Mouse (Mus musculus): ENCODE measurements around the gene Cpsf3. TPM values are rescaled to one million over a fixed set of nuclear protein-coding genes. Genes with fewer than 3 reads are reported as not detected.

The Cpsf3 gene
- polyA plus RNA-seq, 1 experiment from 2014 or later = 77.0 TPM

- Histone ChIP-seq H3K4me2 (ENCODE audit: low read depth, low read length) (no peak overlapping the region), H3K36me3 (ENCODE audit: control insufficient read depth, insufficient read depth) (peaks cover 25% of the 10 kb centered on the region), H3K27me3 (ENCODE audit: control insufficient read depth, insufficient read depth, low read length) (no peaks in the 10 kb centered on the region), H3K9ac (ENCODE audit: low read length) (no peak overlapping the region), H3K4me1 (ENCODE audit: control insufficient read depth, insufficient read depth, low read length) (peaks cover 2% of the 10 kb centered on the region; the same call in 1 of the 2 replicates), H3K4me3 (ENCODE audit: low read length) (no peak overlapping the region), H3K9me3 (replicated peaks; ENCODE audit: control insufficient read depth, low read length) (no peaks in the 10 kb centered on the region), H3K27ac (ENCODE audit: low read length) (no peak overlapping the region)
- no peak for ATAC-seq (replicated peaks; ENCODE audit: extremely low read depth, insufficient read depth, low FRiP score)
- WGBS = 89% methylated on average over 8 of the region's 8 CpGs
Measured at GRCm38 (mm10) chr12:21325266-21325665, 40.1 kb downstream of the Cpsf3 start.

- no peak for ATAC-seq (replicated peaks; ENCODE audit: extremely low read depth, insufficient read depth, low FRiP score)
- peaks cover 25% of the 10 kb centered on the region for H3K36me3 ChIP-seq (ENCODE audit: control insufficient read depth, insufficient read depth)
- no peak overlapping the region for H3K4me3 ChIP-seq (ENCODE audit: low read length)
- H3K9ac ChIP-seq (ENCODE audit: low read length) = no peak overlapping the region
- H3K4me2 ChIP-seq (ENCODE audit: low read depth, low read length) = no peak overlapping the region
- no peaks in the 10 kb centered on the region for H3K9me3 ChIP-seq (replicated peaks; ENCODE audit: control insufficient read depth, low read length)
- H3K27ac ChIP-seq (ENCODE audit: low read length) = no peak overlapping the region
- 93% methylated on average over 3 of the region's 3 CpGs for WGBS
- H3K27me3 ChIP-seq (ENCODE audit: control insufficient read depth, insufficient read depth, low read length) = no peaks in the 10 kb centered on the region
- peaks cover 6% of the 10 kb centered on the region for H3K4me1 ChIP-seq (ENCODE audit: control insufficient read depth, insufficient read depth, low read length)
Measured at GRCm38 (mm10) chr12:21326325-21326724, 41.1 kb downstream of the Cpsf3 start.

- H3K4me2 ChIP-seq (ENCODE audit: low read depth, low read length) = no peak overlapping the region
- WGBS = 68% methylated on average over 9 of the region's 9 CpGs
- no peaks in the 10 kb centered on the region for H3K9me3 ChIP-seq (replicated peaks; ENCODE audit: control insufficient read depth, low read length)
- H3K27ac ChIP-seq (ENCODE audit: low read length) = no peak overlapping the region
- no peak overlapping the region for H3K4me3 ChIP-seq (ENCODE audit: low read length)
- H3K9ac ChIP-seq (ENCODE audit: low read length) = no peak overlapping the region
- peaks cover 11% of the 10 kb centered on the region for H3K4me1 ChIP-seq (ENCODE audit: control insufficient read depth, insufficient read depth, low read length)
- H3K36me3 ChIP-seq (ENCODE audit: control insufficient read depth, insufficient read depth) = peaks cover 36% of the 10 kb centered on the region
- ATAC-seq (replicated peaks; ENCODE audit: extremely low read depth, insufficient read depth, low FRiP score) = no peak
- no peaks in the 10 kb centered on the region for H3K27me3 ChIP-seq (ENCODE audit: control insufficient read depth, insufficient read depth, low read length)
Measured at GRCm38 (mm10) chr12:21329661-21330400, 44.6 kb downstream of the Cpsf3 start.

GRCm38 (mm10) chr12:21330961-21331576, 45.9 kb downstream of the Cpsf3 start:
- peaks cover 11% of the 10 kb centered on the region for H3K4me1 ChIP-seq (ENCODE audit: control insufficient read depth, insufficient read depth, low read length)

GRCm38 (mm10) chr12:21331711-21332110, 46.5 kb downstream of the Cpsf3 start:
- Histone ChIP-seq H3K27ac (ENCODE audit: low read length) (no peak overlapping the region), H3K9me3 (replicated peaks; ENCODE audit: control insufficient read depth, low read length) (no peaks in the 10 kb centered on the region), H3K9ac (ENCODE audit: low read length) (no peak overlapping the region), H3K27me3 (ENCODE audit: control insufficient read depth, insufficient read depth, low read length) (no peaks in the 10 kb centered on the region), H3K4me3 (ENCODE audit: low read length) (no peak overlapping the region), H3K4me1 (ENCODE audit: control insufficient read depth, insufficient read depth, low read length) (peaks cover 11% of the 10 kb centered on the region), H3K36me3 (ENCODE audit: control insufficient read depth, insufficient read depth) (peaks cover 34% of the 10 kb centered on the region), H3K4me2 (ENCODE audit: low read depth, low read length) (no peak overlapping the region)
- WGBS = 80% methylated on average over 6 of the region's 6 CpGs
- no peak for ATAC-seq (replicated peaks; ENCODE audit: extremely low read depth, insufficient read depth, low FRiP score)

More at GRCm38 (mm10) chr12:21330961-21331576, 45.9 kb downstream of the Cpsf3 start:
- Histone ChIP-seq H3K4me3 (ENCODE audit: low read length) (no peak overlapping the region), H3K9me3 (replicated peaks; ENCODE audit: control insufficient read depth, low read length) (no peaks in the 10 kb centered on the region), H3K36me3 (ENCODE audit: control insufficient read depth, insufficient read depth) (peaks cover 29% of the 10 kb centered on the region), H3K4me2 (ENCODE audit: low read depth, low read length) (no peak overlapping the region), H3K9ac (ENCODE audit: low read length) (no peak overlapping the region), H3K27me3 (ENCODE audit: control insufficient read depth, insufficient read depth, low read length) (no peaks in the 10 kb centered on the region), H3K27ac (ENCODE audit: low read length) (no peak overlapping the region)
- peak; percentile 37; the same call in 1 of the 2 replicates for ATAC-seq (replicated peaks; ENCODE audit: extremely low read depth, insufficient read depth, low FRiP score)
- WGBS = 66% methylated on average over 10 of the region's 10 CpGs

GRCm38 (mm10) chr12:21333021-21333420, 47.8 kb downstream of the Cpsf3 start:
- peaks cover 34% of the 10 kb centered on the region for H3K36me3 ChIP-seq (ENCODE audit: control insufficient read depth, insufficient read depth)
- WGBS = 94% methylated on average over 7 of the region's 7 CpGs
- no peak overlapping the region for H3K9ac ChIP-seq (ENCODE audit: low read length)
- no peaks in the 10 kb centered on the region for H3K27me3 ChIP-seq (ENCODE audit: control insufficient read depth, insufficient read depth, low read length)
- H3K4me2 ChIP-seq (ENCODE audit: low read depth, low read length) = no peak overlapping the region
- H3K27ac ChIP-seq (ENCODE audit: low read length) = no peak overlapping the region
- H3K9me3 ChIP-seq (replicated peaks; ENCODE audit: control insufficient read depth, low read length) = no peaks in the 10 kb centered on the region
- H3K4me1 ChIP-seq (ENCODE audit: control insufficient read depth, insufficient read depth, low read length) = peaks cover 11% of the 10 kb centered on the region
- no peak for ATAC-seq (replicated peaks; ENCODE audit: extremely low read depth, insufficient read depth, low FRiP score)
- no peak overlapping the region for H3K4me3 ChIP-seq (ENCODE audit: low read length)

- no peaks in the 10 kb centered on the region for H3K9me3 ChIP-seq (replicated peaks; ENCODE audit: control insufficient read depth, low read length)
- ATAC-seq (replicated peaks; ENCODE audit: extremely low read depth, insufficient read depth, low FRiP score) = no peak
- peaks cover 11% of the 10 kb centered on the region for H3K4me1 ChIP-seq (ENCODE audit: control insufficient read depth, insufficient read depth, low read length)
- H3K27ac ChIP-seq (ENCODE audit: low read length) = no peak overlapping the region
- no peak overlapping the region for H3K4me3 ChIP-seq (ENCODE audit: low read length)
- peaks cover 34% of the 10 kb centered on the region for H3K36me3 ChIP-seq (ENCODE audit: control insufficient read depth, insufficient read depth)
- no peak overlapping the region for H3K9ac ChIP-seq (ENCODE audit: low read length)
- WGBS = 83% methylated on average over 5 of the region's 5 CpGs
- H3K4me2 ChIP-seq (ENCODE audit: low read depth, low read length) = no peak overlapping the region
- no peaks in the 10 kb centered on the region for H3K27me3 ChIP-seq (ENCODE audit: control insufficient read depth, insufficient read depth, low read length)
Measured at GRCm38 (mm10) chr12:21333766-21334165, 48.6 kb downstream of the Cpsf3 start.

- H3K4me1 ChIP-seq (ENCODE audit: control insufficient read depth, insufficient read depth, low read length) = peaks cover 9% of the 10 kb centered on the region
- 86% methylated on average over 7 of the region's 7 CpGs for whole genome bisulfite sequencing
- H3K27ac ChIP-seq (ENCODE audit: low read length) = no peak overlapping the region
- no peak overlapping the region for H3K4me3 ChIP-seq (ENCODE audit: low read length)
- ATAC-seq (replicated peaks; ENCODE audit: extremely low read depth, insufficient read depth, low FRiP score) = 0 out of 2 replicates have a peak, but pooled peaks have one; percentile 45
- no peak overlapping the region for H3K4me2 ChIP-seq (ENCODE audit: low read depth, low read length)
- peaks cover 47% of the 10 kb centered on the region for H3K36me3 ChIP-seq (ENCODE audit: control insufficient read depth, insufficient read depth)
- H3K9me3 ChIP-seq (replicated peaks; ENCODE audit: control insufficient read depth, low read length) = no peaks in the 10 kb centered on the region
- H3K27me3 ChIP-seq (ENCODE audit: control insufficient read depth, insufficient read depth, low read length) = no peaks in the 10 kb centered on the region
- H3K9ac ChIP-seq (ENCODE audit: low read length) = no peak overlapping the region
Measured at GRCm38 (mm10) chr12:21335869-21336268, 50.7 kb downstream of the Cpsf3 start.

- Histone ChIP-seq H3K36me3 (ENCODE audit: control insufficient read depth, insufficient read depth) (peaks cover 46% of the 10 kb centered on the region), H3K9me3 (replicated peaks; ENCODE audit: control insufficient read depth, low read length) (no peaks in the 10 kb centered on the region)
- WGBS = 97% methylated on average over 5 of the region's 5 CpGs
Measured at GRCm38 (mm10) chr12:21337171-21337570, 52.0 kb downstream of the Cpsf3 start.

More at GRCm38 (mm10) chr12:21337171-21337570, 52.0 kb downstream of the Cpsf3 start:
- Histone ChIP-seq H3K27me3 (ENCODE audit: control insufficient read depth, insufficient read depth, low read length) (no peaks in the 10 kb centered on the region), H3K27ac (ENCODE audit: low read length) (no peak overlapping the region), H3K4me2 (ENCODE audit: low read depth, low read length) (no peak overlapping the region), H3K4me3 (ENCODE audit: low read length) (no peak overlapping the region), H3K9ac (ENCODE audit: low read length) (no peak overlapping the region), H3K4me1 (ENCODE audit: control insufficient read depth, insufficient read depth, low read length) (no peaks in the 10 kb centered on the region)
- ATAC-seq (replicated peaks; ENCODE audit: extremely low read depth, insufficient read depth, low FRiP score) = no peak
